In the genomic region with DNA sequence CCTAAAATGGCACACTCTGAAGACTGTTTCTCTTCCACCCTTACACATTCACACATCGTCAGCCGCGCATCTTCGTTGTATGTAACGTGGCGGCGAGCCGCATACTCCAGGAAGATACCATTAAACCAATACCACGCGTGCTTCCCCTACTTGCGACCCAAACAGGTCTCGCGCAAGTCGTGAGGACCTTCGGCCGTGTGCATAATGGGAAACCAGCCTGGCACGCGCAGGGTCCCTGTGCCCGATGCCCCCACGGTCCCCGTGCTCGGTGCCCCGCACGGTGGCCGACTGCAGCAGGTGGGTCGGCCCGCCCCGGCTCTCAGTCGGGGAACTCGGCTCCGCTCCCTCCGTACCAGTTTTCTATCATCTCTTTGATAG, we compare ENCODE assay signal across 8 mouse cellular contexts. TPM values are rescaled to one million over a fixed set of nuclear protein-coding genes. Genes with fewer than 3 reads are reported as not detected.
DNase-seq lines count a peak whose midpoint lies in the region; ATAC-seq lines count a peak whose summit lies in the region.

No protein-coding gene starts in this region.

- H3K9me3 ChIP-seq in hindbrain, embryonic 12.5 days (replicated peaks) = no peaks in the 10 kb centered on the region
- no peaks in the 10 kb centered on the region for H3K9me3 ChIP-seq in midbrain, embryonic 11.5 days (ENCODE audit: control insufficient read depth, low read length)

- ATAC-seq in hindbrain, embryonic 12.5 days (ENCODE audit: low FRiP score) = peak; percentile 83
- ATAC-seq in midbrain, embryonic 11.5 days (ENCODE audit: low FRiP score) = peak; percentile 75

- intact Hi-C loops in left cerebral cortex, postnatal 4 days (cut with DNase I) = no loop called here
- intact Hi-C loops in left cerebral cortex, postnatal 25 days (cut with DNase I) = loop anchor here (10.0 kb wide), 1 partner anchor 276 kb away; the partner anchor contains the start of gene Rtp3

- WGBS in hindbrain, embryonic 12.5 days = under 1% methylated on average over 32 of the region's 32 CpGs
- WGBS in midbrain, embryonic 11.5 days = under 1% methylated on average over 32 of the region's 32 CpGs

- H3K4me2 ChIP-seq in hindbrain, embryonic 12.5 days (replicated peaks) = peak overlapping the region; percentile 59
- H3K4me2 ChIP-seq in midbrain, embryonic 11.5 days = peak overlapping the region; percentile 78

- H3K27me3 ChIP-seq in hindbrain, embryonic 12.5 days = no peaks in the 10 kb centered on the region
- H3K27me3 ChIP-seq in midbrain, embryonic 11.5 days (ENCODE audit: control insufficient read depth, insufficient read depth, low read length) = no peaks in the 10 kb centered on the region

- DNase-seq in left cerebral cortex, postnatal 4 days = peak; percentile 76
- DNase-seq in left cerebral cortex, postnatal 25 days (ENCODE audit: low spot score in 2 of 2) = no peak
- no peak for DNase-seq in midbrain, embryonic 11.5 days (ENCODE audit: low spot score, missing footprints)
- no peak for DNase-seq in right cerebral cortex, postnatal 10 days (ENCODE audit: low spot score in 2 of 2)
- DNase-seq in B cell, adult 2 months = no peak
- DNase-seq in spleen, adult 18-20 months = no peak

- H3K4me3 ChIP-seq in brown adipose tissue, adult 24 weeks (ENCODE audit: insufficient read depth, low read depth, low read length) = peak overlapping the region; percentile 72
- peak overlapping the region; percentile 79 for H3K4me3 ChIP-seq in hindbrain, embryonic 12.5 days
- peak overlapping the region; percentile 86 for H3K4me3 ChIP-seq in midbrain, embryonic 11.5 days (ENCODE audit: low read depth, low read length)

- peaks cover 22% of the 10 kb centered on the region for H3K36me3 ChIP-seq in hindbrain, embryonic 12.5 days
- H3K36me3 ChIP-seq in midbrain, embryonic 11.5 days (ENCODE audit: control insufficient read depth, insufficient read depth, low read length) = no peaks in the 10 kb centered on the region

- peak overlapping the region; percentile 74 for H3K9ac ChIP-seq in hindbrain, embryonic 12.5 days
- H3K9ac ChIP-seq in midbrain, embryonic 11.5 days (ENCODE audit: low read length) = peak overlapping the region; percentile 88

- H3K4me1 ChIP-seq in brown adipose tissue, adult 24 weeks (ENCODE audit: control insufficient read depth, insufficient read depth, insufficient read length, low read length) = peaks cover 10% of the 10 kb centered on the region; the same call in 1 of the 2 replicates
- H3K4me1 ChIP-seq in hindbrain, embryonic 12.5 days = peaks cover 39% of the 10 kb centered on the region
- peaks cover 31% of the 10 kb centered on the region for H3K4me1 ChIP-seq in midbrain, embryonic 11.5 days (ENCODE audit: control insufficient read depth, insufficient read depth, low read length)

- peak overlapping the region; percentile 38 for H3K27ac ChIP-seq in brown adipose tissue, adult 24 weeks (replicated peaks; ENCODE audit: low read depth, low read length)
- H3K27ac ChIP-seq in hindbrain, embryonic 12.5 days = peak overlapping the region; percentile 92
- H3K27ac ChIP-seq in midbrain, embryonic 11.5 days (ENCODE audit: low read depth, low read length) = peak overlapping the region; percentile 91

RNA-seq across cellular contexts. Expression of gene Mlh1, which starts 0.5 kb away (rescaled TPM):
- total RNA-seq in left cerebral cortex, postnatal 4 days (2021) = 10 to 100 TPM; 27.0 to 30.7 TPM
- total RNA-seq in left cerebral cortex, postnatal 25 days (2021) = 10 to 100 TPM; 15.2 to 15.6 TPM
- 10.0 and 10.5 TPM in 2 replicates for polyA plus RNA-seq in brown adipose tissue, adult 24 weeks (2012; ENCODE audit: insufficient read depth, insufficient read length, missing spikeins)
- polyA plus RNA-seq in hindbrain, embryonic 12.5 days (2016; fragmentation: Nextera tagmentation; extraction: Ambion mirVana) = 39.2 and 39.4 TPM in 2 replicates
- polyA plus RNA-seq in midbrain, embryonic 11.5 days (2014; fragmentation: Nextera tagmentation; extraction: Ambion mirVana) = 53.3 and 55.4 TPM in 2 replicates

RNA-seq across cellular contexts. Expression of gene Epm2aip1, which starts 0.7 kb away (rescaled TPM):
- 10 to 100 TPM; 84.9 to 85.6 TPM for total RNA-seq in left cerebral cortex, postnatal 4 days (2021)
- total RNA-seq in left cerebral cortex, postnatal 25 days (2021) = 10 to 100 TPM; 80.4 to 81.6 TPM
- 9.2 and 10.7 TPM in 2 replicates for polyA plus RNA-seq in brown adipose tissue, adult 24 weeks (2012; ENCODE audit: insufficient read depth, insufficient read length, missing spikeins)
- 49.0 and 51.7 TPM in 2 replicates for polyA plus RNA-seq in hindbrain, embryonic 12.5 days (2016; fragmentation: Nextera tagmentation; extraction: Ambion mirVana)
- polyA plus RNA-seq in midbrain, embryonic 11.5 days (2014; fragmentation: Nextera tagmentation; extraction: Ambion mirVana) = 42.3 and 50.4 TPM in 2 replicates

RNA-seq across cellular contexts. Expression of gene Trank1, which starts 40.5 kb away (rescaled TPM):
- 100 to 1,000 TPM; 128 to 152 TPM for total RNA-seq in left cerebral cortex, postnatal 4 days (2021)
- 100 to 1,000 TPM; 245 to 294 TPM for total RNA-seq in left cerebral cortex, postnatal 25 days (2021)
- not detected in 2 replicates for polyA plus RNA-seq in brown adipose tissue, adult 24 weeks (2012; ENCODE audit: insufficient read depth, insufficient read length, missing spikeins)
- polyA plus RNA-seq in hindbrain, embryonic 12.5 days (2016; fragmentation: Nextera tagmentation; extraction: Ambion mirVana) = 1.3 TPM in 2 replicates
- 0.26 and 0.37 TPM in 2 replicates for polyA plus RNA-seq in midbrain, embryonic 11.5 days (2014; fragmentation: Nextera tagmentation; extraction: Ambion mirVana)

Comparison
In these comparisons a context has a peak if more than half of its experiments do, and no peak if none do; other contexts are left out.
1. H3K27ac ChIP-seq: peak in every context shown above with its lines; median percentile 92 in hindbrain, embryonic 12.5 days; 91 in midbrain, embryonic 11.5 days; 38 in brown adipose tissue, adult 24 weeks.